Mouse (Mus musculus): ENCODE measurements at regions not wholly inside any gene's neighbourhood (a gene's known extent, or its start where the extent isn't known, plus 50 kb on each side); places are given as distances from the start of the nearest gene placed in this dataset.

DNA sequence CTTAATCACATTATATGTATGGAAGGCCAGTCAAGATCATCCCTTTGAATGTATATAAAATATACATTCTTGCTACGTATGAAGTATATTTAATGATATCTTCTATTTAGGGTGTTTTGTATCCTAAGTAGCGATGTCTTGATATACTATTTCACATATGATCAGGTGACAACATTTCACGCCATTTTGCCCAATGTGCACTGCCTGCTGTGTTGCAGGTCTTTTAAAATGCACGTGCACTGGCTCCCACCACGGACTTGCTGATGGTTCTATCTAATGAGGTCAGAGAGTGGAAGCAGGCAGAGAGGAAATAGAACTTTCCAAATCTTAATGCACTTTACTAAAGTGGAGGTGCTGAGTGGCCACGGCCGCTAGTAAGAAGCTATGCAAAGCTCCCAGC is 100.8 kb downstream of the A730009L09Rik start:
- 76% methylated on average over 7 of the region's 7 CpGs for whole genome bisulfite sequencing
- no peak overlapping the region for H3K9ac ChIP-seq (replicated peaks; ENCODE audit: low read depth, low read length)
- H3K4me2 ChIP-seq (ENCODE audit: low read depth, low read length): no peak overlapping the region
- no peak overlapping the region for H3K27ac ChIP-seq (ENCODE audit: low read depth)
- no peaks in the 10 kb centered on the region for H3K4me1 ChIP-seq (ENCODE audit: control insufficient read depth, insufficient read depth)
- TF ChIP-seq CTCF (IDR thresholded peaks at IDR 0.05; ENCODE audit: low read depth): no peak
- TF ChIP-seq EP300 (IDR thresholded peaks at IDR 0.05; ENCODE audit: low read depth): no peak
- DNase-seq (ENCODE audit: low spot score) (no peak), ATAC-seq (ENCODE audit: insufficient read depth, low read depth) (no peak)
- H3K4me3 ChIP-seq (ENCODE audit: low read depth, low read length): no peak overlapping the region
- no peaks in the 10 kb centered on the region for H3K27me3 ChIP-seq (ENCODE audit: control insufficient read depth, insufficient read depth, low read length)
- no peaks in the 10 kb centered on the region for H3K9me3 ChIP-seq (replicated peaks; ENCODE audit: control insufficient read depth, low read length)
- no peaks in the 10 kb centered on the region for H3K36me3 ChIP-seq (replicated peaks; ENCODE audit: control insufficient read depth, insufficient read depth, low read length)

GRCm38 (mm10) chr16:84616132-84616531 is 101.2 kb downstream of the A730009L09Rik start:
- no peak for DNase-seq (ENCODE audit: low spot score)
- ATAC-seq (ENCODE audit: insufficient read depth, low read depth): no peak
- H3K27me3 ChIP-seq (ENCODE audit: control insufficient read depth, insufficient read depth, low read length): no peaks in the 10 kb centered on the region
- H3K4me2 ChIP-seq (ENCODE audit: low read depth, low read length): no peak overlapping the region
- no peaks in the 10 kb centered on the region for H3K4me1 ChIP-seq (ENCODE audit: control insufficient read depth, insufficient read depth)
- H3K4me3 ChIP-seq (ENCODE audit: low read depth, low read length): no peak overlapping the region
- no peaks in the 10 kb centered on the region for H3K9me3 ChIP-seq (replicated peaks; ENCODE audit: control insufficient read depth, low read length)
- no peak for TF ChIP-seq CTCF (IDR thresholded peaks at IDR 0.05; ENCODE audit: low read depth)
- no peak for TF ChIP-seq EP300 (IDR thresholded peaks at IDR 0.05; ENCODE audit: low read depth)
- H3K36me3 ChIP-seq (replicated peaks; ENCODE audit: control insufficient read depth, insufficient read depth, low read length): no peaks in the 10 kb centered on the region
- H3K9ac ChIP-seq (replicated peaks; ENCODE audit: low read depth, low read length): no peak overlapping the region
- 58% methylated on average over 1 of the region's 1 CpGs for WGBS
- H3K27ac ChIP-seq (ENCODE audit: low read depth): no peak overlapping the region

DNA sequence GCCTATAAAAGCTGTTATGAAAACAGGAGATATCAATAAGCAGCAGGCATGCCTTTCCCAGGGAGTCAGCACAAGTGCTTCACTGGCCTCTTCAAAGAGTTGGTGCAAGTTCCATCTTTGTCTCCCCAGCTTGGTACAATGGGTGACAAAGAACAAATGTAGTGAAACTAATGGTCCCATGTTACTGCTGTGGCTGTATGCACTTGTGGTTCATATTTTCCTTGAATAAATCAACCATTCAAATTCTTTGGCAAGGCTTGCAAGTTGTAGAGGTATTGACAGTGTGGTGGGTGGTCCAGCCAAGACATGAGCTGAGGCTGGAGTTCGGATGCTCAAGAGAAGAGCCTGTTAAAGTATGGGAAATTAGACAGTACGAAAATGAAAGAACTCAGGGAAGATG is 103.5 kb downstream of the A730009L09Rik start:
- ATAC-seq (ENCODE audit: insufficient read depth, low read depth) (no peak), DNase-seq (ENCODE audit: low spot score) (no peak)
- Histone ChIP-seq H3K9ac (replicated peaks; ENCODE audit: low read depth, low read length) (no peak overlapping the region), H3K27ac (ENCODE audit: low read depth) (no peak overlapping the region), H3K4me1 (ENCODE audit: control insufficient read depth, insufficient read depth) (no peaks in the 10 kb centered on the region), H3K9me3 (replicated peaks; ENCODE audit: control insufficient read depth, low read length) (no peaks in the 10 kb centered on the region), H3K27me3 (ENCODE audit: control insufficient read depth, insufficient read depth, low read length) (no peaks in the 10 kb centered on the region), H3K36me3 (replicated peaks; ENCODE audit: control insufficient read depth, insufficient read depth, low read length) (no peaks in the 10 kb centered on the region), H3K4me2 (ENCODE audit: low read depth, low read length) (no peak overlapping the region), H3K4me3 (ENCODE audit: low read depth, low read length) (no peak overlapping the region)
- TF ChIP-seq EP300 (IDR thresholded peaks at IDR 0.05; ENCODE audit: low read depth) (no peak), CTCF (IDR thresholded peaks at IDR 0.05; ENCODE audit: low read depth) (no peak)
- 73% methylated on average over 2 of the region's 2 CpGs for WGBS

- no peaks in the 10 kb centered on the region for H3K36me3 ChIP-seq (replicated peaks; ENCODE audit: control insufficient read depth, insufficient read depth, low read length)
- H3K27ac ChIP-seq (ENCODE audit: low read depth): no peak overlapping the region
- no peaks in the 10 kb centered on the region for H3K4me1 ChIP-seq (ENCODE audit: control insufficient read depth, insufficient read depth)
- H3K27me3 ChIP-seq (ENCODE audit: control insufficient read depth, insufficient read depth, low read length): no peaks in the 10 kb centered on the region
- H3K4me2 ChIP-seq (ENCODE audit: low read depth, low read length): no peak overlapping the region
- no peaks in the 10 kb centered on the region for H3K9me3 ChIP-seq (replicated peaks; ENCODE audit: control insufficient read depth, low read length)
- H3K9ac ChIP-seq (replicated peaks; ENCODE audit: low read depth, low read length): no peak overlapping the region
- ATAC-seq (ENCODE audit: insufficient read depth, low read depth): no peak
- H3K4me3 ChIP-seq (ENCODE audit: low read depth, low read length): no peak overlapping the region
- DNase-seq (ENCODE audit: low spot score): no peak
- WGBS: 84% methylated on average over 2 of the region's 2 CpGs
- TF ChIP-seq EP300 (IDR thresholded peaks at IDR 0.05; ENCODE audit: low read depth): no peak
- no peak for TF ChIP-seq CTCF (IDR thresholded peaks at IDR 0.05; ENCODE audit: low read depth)
Measured at GRCm38 (mm10) chr16:84619876-84620275, 105.0 kb downstream of the A730009L09Rik start.

GRCm38 (mm10) chr16:84620861-84621260 is 105.9 kb downstream of the A730009L09Rik start:
- Histone ChIP-seq H3K4me1 (ENCODE audit: control insufficient read depth, insufficient read depth) (no peaks in the 10 kb centered on the region), H3K27me3 (ENCODE audit: control insufficient read depth, insufficient read depth, low read length) (no peaks in the 10 kb centered on the region), H3K9ac (replicated peaks; ENCODE audit: low read depth, low read length) (no peak overlapping the region), H3K36me3 (replicated peaks; ENCODE audit: control insufficient read depth, insufficient read depth, low read length) (no peaks in the 10 kb centered on the region), H3K27ac (ENCODE audit: low read depth) (no peak overlapping the region), H3K4me3 (ENCODE audit: low read depth, low read length) (peak overlapping the region; percentile 43), H3K4me2 (ENCODE audit: low read depth, low read length) (peak overlapping the region; percentile 52), H3K9me3 (replicated peaks; ENCODE audit: control insufficient read depth, low read length) (no peaks in the 10 kb centered on the region)
- DNase-seq (ENCODE audit: low spot score) (no peak), ATAC-seq (ENCODE audit: insufficient read depth, low read depth) (no peak)
- WGBS: no CpG with 5 or more reads among the region's 1 CpGs
- TF ChIP-seq CTCF (IDR thresholded peaks at IDR 0.05; ENCODE audit: low read depth) (no peak), EP300 (IDR thresholded peaks at IDR 0.05; ENCODE audit: low read depth) (no peak)

DNA sequence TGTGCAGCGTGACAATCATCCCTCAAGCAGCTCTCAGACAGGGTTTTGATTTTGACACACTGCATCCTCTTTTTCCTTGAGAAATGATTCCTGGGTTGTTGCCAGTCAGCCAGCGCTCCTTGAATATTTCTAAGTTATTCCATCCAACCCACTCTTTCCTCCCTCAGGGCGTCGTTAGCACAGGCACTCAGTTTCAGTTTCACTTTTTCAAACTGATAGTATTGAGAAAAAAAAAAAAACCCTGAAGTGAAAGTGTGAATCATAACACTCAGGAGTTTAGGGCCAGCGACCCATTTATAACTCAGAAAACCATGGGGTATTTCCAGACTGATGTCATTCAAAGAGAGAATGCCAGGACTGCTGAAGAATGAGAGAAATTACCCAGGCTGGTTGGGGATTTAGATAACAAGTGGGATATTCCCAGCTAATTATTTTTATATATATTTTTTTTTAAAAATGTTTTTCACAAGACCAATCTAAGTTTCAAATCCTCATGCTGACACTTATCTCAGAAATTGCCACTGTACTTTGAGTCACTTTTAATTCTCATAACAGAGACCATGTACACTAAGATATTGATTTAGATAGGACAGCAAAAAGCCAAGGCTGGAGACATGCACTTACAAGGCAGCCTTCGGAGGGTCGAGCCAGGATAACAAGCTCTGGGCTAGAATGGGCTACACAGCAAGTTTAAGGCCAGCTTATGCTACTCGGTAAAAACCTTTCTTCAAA is 106.5 kb downstream of the A730009L09Rik start:
- ATAC-seq (ENCODE audit: insufficient read depth, low read depth): no peak
- Histone ChIP-seq H3K4me1 (ENCODE audit: control insufficient read depth, insufficient read depth) (no peaks in the 10 kb centered on the region), H3K4me3 (ENCODE audit: low read depth, low read length) (peak overlapping the region; percentile 43), H3K4me2 (ENCODE audit: low read depth, low read length) (peak overlapping the region; percentile 52), H3K9ac (replicated peaks; ENCODE audit: low read depth, low read length) (no peak overlapping the region), H3K27ac (ENCODE audit: low read depth) (no peak overlapping the region), H3K27me3 (ENCODE audit: control insufficient read depth, insufficient read depth, low read length) (no peaks in the 10 kb centered on the region), H3K36me3 (replicated peaks; ENCODE audit: control insufficient read depth, insufficient read depth, low read length) (no peaks in the 10 kb centered on the region), H3K9me3 (replicated peaks; ENCODE audit: control insufficient read depth, low read length) (no peaks in the 10 kb centered on the region)
- TF ChIP-seq EP300 (IDR thresholded peaks at IDR 0.05; ENCODE audit: low read depth) (no peak), CTCF (IDR thresholded peaks at IDR 0.05; ENCODE audit: low read depth) (no peak)
- WGBS: 53% methylated on average over 8 of the region's 8 CpGs
- DNase-seq (ENCODE audit: low spot score): peak; percentile 28
